Mouse (Mus musculus) neural tube, embryonic 13.5 days (tissue): ENCODE results near the gene Ints11. TPM values are rescaled to one million over a fixed set of nuclear protein-coding genes. Genes with fewer than 3 reads are reported as not detected.

Experiments
- ATAC-seq: fragments of 200-750 bp; cut with Nextera tagmentation; 2 replicates; pipeline ENCODE4 v1.8.0; 2017; ENCODE audit warnings: low read depth, mild to moderate bottlenecking, moderate TSS enrichment, moderate library complexity
- H3K27ac ChIP-seq: fragments of 300-500 bp; sonication (generic); replicated peaks from 2 replicates; pipeline ENCODE4 v1.5.1; 2015; ENCODE audit warnings: moderate library complexity, mild to moderate bottlenecking, inconsistent platforms
- H3K27me3 ChIP-seq: fragments of 300-500 bp; sonication (generic); 2 replicates; pipeline ENCODE4 v1.6.1; 2015; ENCODE audit warnings: mild to moderate bottlenecking, inconsistent platforms
- H3K36me3 ChIP-seq: fragments of 300-500 bp; sonication (generic); 2 replicates; pipeline ENCODE4 v1.6.1; 2015; ENCODE audit warnings: mild to moderate bottlenecking, inconsistent platforms
- H3K4me1 ChIP-seq: fragments of 300-500 bp; sonication (generic); replicated peaks from 2 replicates; pipeline ENCODE4 v1.6.1; 2015; ENCODE audit warnings: inconsistent platforms
- H3K4me2 ChIP-seq: fragments of 300-500 bp; sonication (generic); 2 replicates; pipeline ENCODE4 v1.6.1; 2015; ENCODE audit warnings: inconsistent platforms, mild to moderate bottlenecking, moderate library complexity
- H3K4me3 ChIP-seq: fragments of 300-500 bp; sonication (generic); 2 replicates; pipeline ENCODE4 v1.5.1; 2015; ENCODE audit warnings: mild to moderate bottlenecking, inconsistent platforms
- H3K9ac ChIP-seq: fragments of 300-500 bp; sonication (generic); 2 replicates; pipeline ENCODE4 v1.6.1; 2015; ENCODE audit warnings: moderate library complexity, mild to moderate bottlenecking, inconsistent platforms
- H3K9me3 ChIP-seq: fragments of 300-500 bp; sonication (generic); 2 replicates; pipeline ENCODE4 v1.6.1; 2016; ENCODE audit warnings: inconsistent platforms
- WGBS: fragments of 180-500 bp; shearing (Covaris S2); methylation state at CpG from one replicate; pipeline ENCODE4 v1.1.7; 2015; 5-methylcytosine and 5-hydroxymethylcytosine counted together
- polyA plus RNA-seq: library from polyadenylated mRNA; unstranded; fragments of >200 nt; fragmentation: Nextera tagmentation; extraction: Ambion mirVana; gene quantifications from 2 replicates; pipeline ENCODE4 v1.2.1, GENCODE M21; 2015

Ints11 gene
- polyA plus RNA-seq, 1 experiment from 2014 or later = 69.8 TPM

GRCm38 (mm10) chr4:155871404-155871803 is 2.1 kb downstream of the Ints11 start:
- ATAC-seq = no peak
- Histone ChIP-seq H3K9me3 (no peaks in the 10 kb centered on the region), H3K9ac (no peak overlapping the region), H3K36me3 (peaks cover 50% of the 10 kb centered on the region), H3K4me2 (no peak overlapping the region), H3K27ac (no peak overlapping the region), H3K4me3 (no peak overlapping the region), H3K4me1 (peaks cover 33% of the 10 kb centered on the region), H3K27me3 (no peaks in the 10 kb centered on the region)
- WGBS = 94% methylated on average over 7 of the region's 7 CpGs

GRCm38 (mm10) chr4:155883587-155883986 is 14.2 kb downstream of the Ints11 start:
- Histone ChIP-seq H3K4me3 (no peak overlapping the region), H3K36me3 (peaks cover 51% of the 10 kb centered on the region), H3K27ac (no peak overlapping the region), H3K27me3 (no peaks in the 10 kb centered on the region), H3K4me1 (no peaks in the 10 kb centered on the region), H3K9me3 (no peaks in the 10 kb centered on the region), H3K4me2 (no peak overlapping the region), H3K9ac (no peak overlapping the region)
- ATAC-seq = no peak
- 81% methylated on average over 3 of the region's 3 CpGs for WGBS

DNA sequence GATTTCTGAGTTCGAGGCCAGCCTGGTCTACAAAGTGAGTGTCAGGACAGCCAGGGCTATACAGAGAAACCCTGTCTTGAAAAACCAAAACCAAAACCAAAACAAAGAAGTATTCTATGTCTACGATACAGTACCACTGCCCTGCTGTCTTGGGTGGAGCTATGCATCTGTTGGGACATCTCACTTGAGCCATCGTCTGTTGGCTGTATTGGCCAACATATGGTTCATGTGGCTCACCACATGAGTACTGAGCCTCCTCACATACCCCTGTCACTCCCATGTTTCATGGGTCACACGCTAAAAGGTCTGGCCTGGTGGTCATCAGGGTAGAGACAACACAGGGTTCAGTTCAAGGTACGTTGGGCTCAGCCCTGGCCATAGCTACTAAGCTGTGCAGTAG is 17.0 kb downstream of the Ints11 start:
- ATAC-seq = no peak
- no peaks in the 10 kb centered on the region for H3K27me3 ChIP-seq
- no peak overlapping the region for H3K27ac ChIP-seq
- no peak overlapping the region for H3K9ac ChIP-seq
- no peaks in the 10 kb centered on the region for H3K9me3 ChIP-seq
- H3K4me1 ChIP-seq = peaks cover 17% of the 10 kb centered on the region
- peaks cover 59% of the 10 kb centered on the region for H3K36me3 ChIP-seq
- 91% methylated on average over 5 of the region's 5 CpGs for WGBS
- no peak overlapping the region for H3K4me2 ChIP-seq
- H3K4me3 ChIP-seq = no peak overlapping the region

GRCm38 (mm10) chr4:155887674-155888073 is 18.3 kb downstream of the Ints11 start:
- no peaks in the 10 kb centered on the region for H3K27me3 ChIP-seq
- WGBS = 91% methylated on average over 10 of the region's 10 CpGs
- H3K36me3 ChIP-seq = peaks cover 59% of the 10 kb centered on the region
- no peak overlapping the region for H3K4me3 ChIP-seq
- ATAC-seq = no peak
- H3K27ac ChIP-seq = no peak overlapping the region
- H3K4me1 ChIP-seq = peaks cover 19% of the 10 kb centered on the region
- no peak overlapping the region for H3K9ac ChIP-seq
- no peak overlapping the region for H3K4me2 ChIP-seq
- no peaks in the 10 kb centered on the region for H3K9me3 ChIP-seq

GRCm38 (mm10) chr4:155888181-155888580 is 18.8 kb downstream of the Ints11 start:
- Histone ChIP-seq H3K4me1 (peaks cover 24% of the 10 kb centered on the region), H3K36me3 (peaks cover 59% of the 10 kb centered on the region), H3K9ac (no peak overlapping the region), H3K27me3 (no peaks in the 10 kb centered on the region), H3K9me3 (no peaks in the 10 kb centered on the region), H3K4me3 (no peak overlapping the region), H3K4me2 (no peak overlapping the region), H3K27ac (no peak overlapping the region)
- 96% methylated on average over 9 of the region's 9 CpGs for WGBS
- ATAC-seq = no peak

GRCm38 (mm10) chr4:155889316-155889715 is 20.0 kb downstream of the Ints11 start:
- ATAC-seq = no peak
- H3K4me2 ChIP-seq = no peak overlapping the region
- WGBS = 84% methylated on average over 5 of the region's 5 CpGs
- H3K27me3 ChIP-seq = no peaks in the 10 kb centered on the region
- H3K36me3 ChIP-seq = peaks cover 55% of the 10 kb centered on the region
- no peaks in the 10 kb centered on the region for H3K9me3 ChIP-seq
- no peak overlapping the region for H3K27ac ChIP-seq
- no peak overlapping the region for H3K9ac ChIP-seq
- H3K4me1 ChIP-seq = peaks cover 35% of the 10 kb centered on the region
- H3K4me3 ChIP-seq = no peak overlapping the region

GRCm38 (mm10) chr4:155891011-155891471 is 21.7 kb downstream of the Ints11 start:
- under 1% methylated on average over 34 of the region's 34 CpGs for WGBS
- peaks cover 42% of the 10 kb centered on the region for H3K36me3 ChIP-seq
- ATAC-seq = no peak
- peak overlapping the region; percentile 99 for H3K4me2 ChIP-seq
- peak overlapping the region; percentile 100 for H3K27ac ChIP-seq
- peaks cover 52% of the 10 kb centered on the region for H3K4me1 ChIP-seq
- H3K9ac ChIP-seq = peak overlapping the region; percentile 94
- H3K9me3 ChIP-seq = no peaks in the 10 kb centered on the region
- no peaks in the 10 kb centered on the region for H3K27me3 ChIP-seq
- peak overlapping the region; percentile 88 for H3K4me3 ChIP-seq

DNA sequence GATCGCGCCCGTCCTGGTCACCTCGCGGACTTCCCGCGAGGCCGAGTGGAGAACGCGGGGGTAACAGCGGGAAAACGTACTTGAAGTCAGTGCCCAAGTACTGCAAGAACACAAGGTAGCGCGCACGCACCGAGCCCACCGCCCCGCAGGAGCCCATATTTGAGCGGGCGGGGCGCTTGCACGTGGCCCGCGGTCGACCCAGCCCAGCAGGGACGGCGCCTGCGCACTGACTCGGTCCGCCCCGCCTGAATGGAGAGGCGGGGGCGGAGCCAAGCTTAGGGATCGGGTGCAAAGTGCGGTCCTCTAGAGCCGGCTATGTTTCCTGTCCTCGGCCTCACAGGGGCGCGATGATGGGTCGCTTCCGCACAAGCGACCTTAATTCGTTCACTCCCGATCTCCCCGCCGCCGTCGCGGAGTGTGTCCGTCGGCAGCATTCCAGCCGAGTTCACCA is 22.2 kb downstream of the Ints11 start, which contains the start of the genes Pusl1 and Acap3:
Pusl1 (minus strand) TSS at position 231 of the 451 bp plus-strand sequence.
Acap3 (plus strand) TSS at position 272 of the 451 bp plus-strand sequence.
- Histone ChIP-seq H3K4me3 (peak within 1 kb of the TSS; percentile 88), H3K4me1 (peaks cover 52% of the 10 kb centered on the region), H3K9me3 (no peaks in the 10 kb centered on the region), H3K36me3 (peaks cover 42% of the 10 kb centered on the region), H3K27ac (peak within 1 kb of the TSS; percentile 100), H3K9ac (peak within 1 kb of the TSS; percentile 94), H3K27me3 (no peaks in the 10 kb centered on the region), H3K4me2 (peak within 1 kb of the TSS; percentile 99)
- ATAC-seq = peak; percentile 82
- WGBS = under 1% methylated on average over 52 of the region's 52 CpGs

DNA sequence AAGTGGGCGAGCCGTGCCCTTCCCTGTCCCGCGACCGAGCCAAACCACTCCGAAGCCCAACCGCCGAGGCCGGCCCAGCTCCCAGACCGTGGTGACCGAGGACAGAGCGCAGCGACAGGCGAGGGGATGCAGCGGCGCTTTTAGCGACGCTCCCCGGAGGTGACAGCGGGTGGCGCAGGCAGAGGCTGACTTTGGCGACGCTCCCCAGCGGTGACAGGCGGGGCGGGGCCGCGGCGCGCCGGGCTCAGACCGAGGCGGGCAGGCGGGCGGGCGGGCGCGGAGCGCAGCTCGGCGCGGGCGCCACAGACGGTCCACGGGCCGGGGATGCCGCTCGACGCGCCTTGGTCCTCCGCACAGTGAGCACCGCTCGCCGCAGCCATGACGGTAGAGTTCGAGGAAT is 22.7 kb downstream of the Ints11 start:
- 0% methylated on average over 49 of the region's 56 CpGs for WGBS
- Histone ChIP-seq H3K9ac (peak overlapping the region; percentile 94), H3K27me3 (no peaks in the 10 kb centered on the region), H3K27ac (peak overlapping the region; percentile 100), H3K36me3 (peaks cover 42% of the 10 kb centered on the region), H3K4me1 (peaks cover 52% of the 10 kb centered on the region), H3K4me3 (peak overlapping the region; percentile 88), H3K4me2 (peak overlapping the region; percentile 99), H3K9me3 (no peaks in the 10 kb centered on the region)
- ATAC-seq = peak; percentile 91

GRCm38 (mm10) chr4:155892438-155893211 is 23.3 kb downstream of the Ints11 start:
- peak overlapping the region; percentile 100 for H3K27ac ChIP-seq
- peaks cover 52% of the 10 kb centered on the region for H3K4me1 ChIP-seq
- H3K4me3 ChIP-seq = peak overlapping the region; percentile 88
- no peaks in the 10 kb centered on the region for H3K9me3 ChIP-seq
- WGBS = 5% methylated on average over 37 of the region's 37 CpGs
- H3K36me3 ChIP-seq = peaks cover 38% of the 10 kb centered on the region
- H3K9ac ChIP-seq = peak overlapping the region; percentile 94
- ATAC-seq = peak; percentile 58
- no peaks in the 10 kb centered on the region for H3K27me3 ChIP-seq
- peak overlapping the region; percentile 99 for H3K4me2 ChIP-seq

DNA sequence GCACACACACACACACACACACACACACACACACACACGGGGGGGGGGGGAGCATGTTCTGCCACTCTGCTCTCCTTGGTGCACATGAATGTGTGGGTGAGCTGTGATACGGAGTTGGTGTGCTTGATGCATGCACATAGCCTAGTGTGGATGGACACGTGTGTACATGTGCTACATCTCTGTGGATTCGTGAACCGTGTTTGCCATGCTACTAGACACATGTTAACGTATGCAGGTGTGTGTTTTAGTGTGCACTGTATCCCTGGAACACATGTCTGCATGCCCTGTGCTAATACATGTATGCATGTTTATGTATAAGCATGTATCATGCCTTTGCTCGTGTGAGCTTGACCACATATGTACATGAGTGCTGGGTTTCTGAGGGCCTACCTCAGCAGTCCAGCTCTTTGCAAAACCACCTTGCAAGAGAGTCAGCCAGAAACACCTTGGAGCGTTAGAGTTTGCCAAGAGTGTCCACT is 23.9 kb downstream of the Ints11 start:
- Histone ChIP-seq H3K27ac (no peak overlapping the region; the same call in 1 of the 2 replicates), H3K9me3 (no peaks in the 10 kb centered on the region), H3K4me2 (peak overlapping the region; percentile 99), H3K27me3 (no peaks in the 10 kb centered on the region), H3K9ac (peak overlapping the region; percentile 94), H3K36me3 (peaks cover 35% of the 10 kb centered on the region), H3K4me1 (peaks cover 52% of the 10 kb centered on the region), H3K4me3 (peak overlapping the region; percentile 88)
- ATAC-seq = no peak
- WGBS = 73% methylated on average over 8 of the region's 8 CpGs

- WGBS = 33% methylated on average over 8 of the region's 8 CpGs
- Histone ChIP-seq H3K36me3 (peaks cover 35% of the 10 kb centered on the region), H3K4me3 (peak overlapping the region; percentile 88), H3K9me3 (no peaks in the 10 kb centered on the region), H3K27me3 (no peaks in the 10 kb centered on the region), H3K27ac (peak overlapping the region; percentile 65), H3K9ac (peak overlapping the region; percentile 94), H3K4me1 (peaks cover 52% of the 10 kb centered on the region), H3K4me2 (peak overlapping the region; percentile 99)
- no peak for ATAC-seq
These were observed 25.1 kb downstream of the Ints11 start for GRCm38 (mm10) chr4:155894311-155894881.
